Mouse (Mus musculus) adrenal gland, adult (tissue): ENCODE measurements around the gene Defb42.

Source experiments
- DNase-seq, 2 experiments: peaks; one replicate each; pipeline ENCODE4 v3.0.0; 2022 to 2023; ENCODE audit warnings: low spot score in 1 of 2; ENCODE audit not compliant: inconsistent age in 2 of 2

Gene Defb42

GRCm38 (mm10) chr14:63046691-63047090 is at the start of gene Defb42:
Gene Defb42, plus strand, starts transcription at chr14:63046991.
- no peak for DNase-seq

GRCm38 (mm10) chr14:62997777-62998176 is 49.0 kb upstream of the Defb42 start, which contains the start of gene Defb47:
Gene Defb47, plus strand, starts transcription at chr14:62998077.
- DNase-seq, result no peak

GRCm38 (mm10) chr14:62998977-62999376 is 47.8 kb upstream of the Defb42 start:
- no peak for DNase-seq

GRCm38 (mm10) chr14:63002588-63002987 is 44.2 kb upstream of the Defb42 start:
- DNase-seq, result peak; percentile 43 to 74

GRCm38 (mm10) chr14:63011471-63011870 is 35.3 kb upstream of the Defb42 start, which contains the start of gene Defb43:
Gene Defb43, plus strand, starts transcription at chr14:63011771.
- DNase-seq, result no peak

GRCm38 (mm10) chr14:63013082-63013481 is 33.7 kb upstream of the Defb42 start:
- DNase-seq, result no peak

- DNase-seq, result no peak
Observed at GRCm38 (mm10) chr14:63014667-63015066, 32.1 kb upstream of the Defb42 start.

GRCm38 (mm10) chr14:63020524-63021156 is 26.2 kb upstream of the Defb42 start:
- peak in 1 of 2 experiments; percentile 30 for DNase-seq

- DNase-seq, result no peak
Observed at GRCm38 (mm10) chr14:63049910-63050370, 3.1 kb downstream of the Defb42 start, which contains the start of gene Defb30. Gene Defb30, minus strand, starts transcription at chr14:63049960.

- DNase-seq, result peak; percentile 53 to 90
Observed at GRCm38 (mm10) chr14:63050769-63051168, 4.0 kb downstream of the Defb42 start.

- peak; percentile 86 to 89 for DNase-seq
Observed at GRCm38 (mm10) chr14:63054729-63055128, 7.9 kb downstream of the Defb42 start.

- peak in 1 of 2 experiments; percentile 40 for DNase-seq
Observed at GRCm38 (mm10) chr14:63060361-63060760, 13.6 kb downstream of the Defb42 start.

GRCm38 (mm10) chr14:63062184-63062583 is 15.4 kb downstream of the Defb42 start:
- no peak for DNase-seq

- no peak for DNase-seq
Observed at GRCm38 (mm10) chr14:63065391-63065790, 18.6 kb downstream of the Defb42 start.

- peak; percentile 54 to 86 for DNase-seq
Observed at GRCm38 (mm10) chr14:63066630-63067310, 20.0 kb downstream of the Defb42 start.

- DNase-seq, result peak in 1 of 2 experiments; percentile 61
Observed at GRCm38 (mm10) chr14:63067708-63068107, 20.9 kb downstream of the Defb42 start.
